Mouse (Mus musculus) CH12.LX (cell line): ENCODE measurements around the gene Tnfaip3. TPM values are rescaled to one million over a fixed set of nuclear protein-coding genes. Genes with fewer than 3 reads are reported as not detected.
A peak's percentile ranks its signal among the peaks of the same experiment; 100 is the strongest.

ENCODE experiments used
- DNase-seq: peaks from one replicate; pipeline ENCODE4 v3.0.0-alpha.2; 2013; ENCODE audit errors: extremely low read depth
- H3K27ac ChIP-seq: 2 replicates; pipeline ENCODE4 v1.5.1; 2012; ENCODE audit warnings: low read depth, mild to moderate bottlenecking, control low read depth, moderate library complexity; ENCODE audit not compliant: insufficient read depth
- H3K27me3 ChIP-seq: replicated peaks from 2 replicates; pipeline ENCODE3; 2012; ENCODE audit warnings: inconsistent platforms
- H3K36me3 ChIP-seq, 2 experiments: replicated peaks in 1 of 2; 2 replicates each; pipeline versions ENCODE3 to v1.6.1; 2012; ENCODE audit warnings: inconsistent platforms in 1 of 2, low read length in 1 of 2, mild to moderate bottlenecking in 1 of 2, mixed read lengths in 1 of 2, moderate library complexity in 1 of 2; ENCODE audit not compliant: control insufficient read depth in 1 of 2, insufficient read depth in 1 of 2
- H3K4me1 ChIP-seq, 2 experiments: 2 replicates each; pipeline ENCODE4 v1.6.1; 2012; ENCODE audit warnings: inconsistent platforms in 1 of 2, moderate library complexity in 1 of 2; ENCODE audit not compliant: insufficient read depth in 2 of 2, control insufficient read depth in 1 of 2
- H3K4me2 ChIP-seq: 2 replicates; pipeline ENCODE4 v1.6.1; 2012; ENCODE audit warnings: low read depth, mild to moderate bottlenecking, control low read depth; ENCODE audit not compliant: poor library complexity, insufficient read depth, severe bottlenecking
- H3K4me3 ChIP-seq, 3 experiments: fragments of 150-350 bp in 1 of 3; sonication (generic) in 1 of 3; replicated peaks in 1 of 3; 2 replicates each; pipeline versions ENCODE3 to v1.5.1; 2011 to 2012; ENCODE audit warnings: low read depth in 2 of 3, low read length in 2 of 3, mild to moderate bottlenecking in 2 of 3, moderate library complexity in 2 of 3, control low read depth in 1 of 3, improper control_type of control experiment in 1 of 3, inconsistent platforms in 1 of 3, mixed read lengths in 1 of 3; ENCODE audit not compliant: poor library complexity in 1 of 3
- H3K79me2 ChIP-seq: replicated peaks from 2 replicates; pipeline ENCODE4 v1.6.1; 2012; ENCODE audit warnings: mild to moderate bottlenecking, moderate library complexity; ENCODE audit not compliant: control insufficient read depth, poor library complexity, insufficient read depth, severe bottlenecking; ENCODE audit errors: extremely low read depth
- H3K9ac ChIP-seq: 2 replicates; pipeline ENCODE4 v1.6.1; 2012; ENCODE audit warnings: low read depth, mild to moderate bottlenecking, control low read depth, moderate library complexity; ENCODE audit not compliant: insufficient read depth
- H3K9me3 ChIP-seq: replicated peaks from 2 replicates; pipeline ENCODE3; 2012; ENCODE audit warnings: low read length, inconsistent platforms, mixed read lengths
- BHLHE40 ChIP-seq: IDR thresholded peaks from 2 replicates; pipeline ENCODE4 v1.6.1; 2011; ENCODE audit warnings: mild to moderate bottlenecking, low read depth, low read length, improper control_type of control experiment
- CHD1 ChIP-seq: IDR thresholded peaks from 2 replicates; pipeline ENCODE4 v1.6.1; 2012; ENCODE audit warnings: low read depth, low read length, improper control_type of control experiment, inconsistent platforms
- CHD2 ChIP-seq: IDR thresholded peaks from 2 replicates; pipeline ENCODE4 v1.6.1; 2011; ENCODE audit warnings: low read length, improper control_type of control experiment
- CTCF ChIP-seq, 2 experiments: IDR thresholded peaks in 1 of 2; conservative IDR thresholded peaks in 1 of 2; 2 replicates each; pipeline ENCODE4 v1.5.1; 2011 to 2012; ENCODE audit warnings: low read depth in 2 of 2, low read length in 2 of 2, improper control_type of control experiment in 1 of 2, inconsistent platforms in 1 of 2, mild to moderate bottlenecking in 1 of 2, moderate library complexity in 1 of 2
- E2F4 ChIP-seq: IDR thresholded peaks from 2 replicates; pipeline ENCODE4 v1.6.1; 2011; ENCODE audit warnings: low read depth, low read length, improper control_type of control experiment; ENCODE audit not compliant: insufficient replicate concordance
- ELF1 ChIP-seq: IDR thresholded peaks from 2 replicates; pipeline ENCODE4 v1.6.1; 2014; ENCODE audit warnings: low read depth, mild to moderate bottlenecking, inconsistent platforms, low read length, improper control_type of control experiment
- EP300 ChIP-seq: IDR thresholded peaks from 2 replicates; pipeline ENCODE4 v1.6.1; 2011; ENCODE audit warnings: low read length, improper control_type of control experiment
- ETS1 ChIP-seq: conservative IDR thresholded peaks from 2 replicates; pipeline ENCODE4 v1.6.1; 2012; ENCODE audit warnings: low read depth, mild to moderate bottlenecking, inconsistent platforms, low read length, improper control_type of control experiment, moderate library complexity
- GABPA ChIP-seq: IDR thresholded peaks from 2 replicates; pipeline ENCODE4 v1.6.1; 2012; ENCODE audit warnings: low read depth, low read length, improper control_type of control experiment, inconsistent platforms; ENCODE audit not compliant: insufficient replicate concordance
- IRF4 ChIP-seq: IDR thresholded peaks from 2 replicates; pipeline ENCODE4 v1.6.1; 2014; ENCODE audit warnings: low read depth, mild to moderate bottlenecking, inconsistent platforms, low read length, improper control_type of control experiment
- JUND ChIP-seq: conservative IDR thresholded peaks from 2 replicates; pipeline ENCODE4 v1.6.1; 2011; ENCODE audit warnings: low read depth, low read length, improper control_type of control experiment
- KAT2A ChIP-seq: IDR thresholded peaks from 2 replicates; pipeline ENCODE4 v1.6.1; 2012; ENCODE audit warnings: low read length, improper control_type of control experiment, inconsistent platforms; ENCODE audit not compliant: insufficient replicate concordance
- MAX ChIP-seq: IDR thresholded peaks from 2 replicates; pipeline ENCODE4 v1.6.1; 2011; ENCODE audit warnings: low read length, improper control_type of control experiment
- MAZ ChIP-seq: IDR thresholded peaks from 2 replicates; pipeline ENCODE4 v1.6.1; 2012; ENCODE audit warnings: low read depth, mild to moderate bottlenecking, inconsistent platforms, low read length, improper control_type of control experiment, moderate library complexity
- MEF2A ChIP-seq: IDR thresholded peaks from 2 replicates; pipeline ENCODE4 v1.6.1; 2014; ENCODE audit warnings: low read depth, mild to moderate bottlenecking, inconsistent platforms, low read length, improper control_type of control experiment, borderline replicate concordance
- MXI1 ChIP-seq: IDR thresholded peaks from 2 replicates; pipeline ENCODE4 v1.6.1; 2011; ENCODE audit warnings: mild to moderate bottlenecking, low read depth, low read length, improper control_type of control experiment
- MYC ChIP-seq: IDR thresholded peaks from 2 replicates; pipeline ENCODE4 v1.6.1; 2011; ENCODE audit warnings: low read depth, mild to moderate bottlenecking, improper control_type of control experiment, low read length
- NELFE ChIP-seq: IDR thresholded peaks from 2 replicates; pipeline ENCODE4 v1.6.1; 2011; ENCODE audit warnings: low read depth, low read length, improper control_type of control experiment
- NRF1 ChIP-seq: IDR thresholded peaks from 2 replicates; pipeline ENCODE4 v1.6.1; 2014; ENCODE audit warnings: low read depth, mild to moderate bottlenecking, inconsistent platforms, low read length, improper control_type of control experiment, moderate library complexity
- PAX5 ChIP-seq: IDR thresholded peaks from 2 replicates; pipeline ENCODE4 v1.6.1; 2012; ENCODE audit warnings: low read length, inconsistent platforms, mixed read lengths
- POLR2AphosphoS2 ChIP-seq: IDR thresholded peaks from 2 replicates; pipeline ENCODE4 v1.6.1; 2011; ENCODE audit warnings: low read depth, low read length, improper control_type of control experiment
- RCOR1 ChIP-seq: conservative IDR thresholded peaks from 2 replicates; pipeline ENCODE4 v1.6.1; 2012; ENCODE audit warnings: low read depth, mild to moderate bottlenecking, inconsistent platforms, low read length, improper control_type of control experiment
- SMC3 ChIP-seq: IDR thresholded peaks from 2 replicates; pipeline ENCODE4 v1.6.1; 2011; ENCODE audit warnings: low read depth, low read length, improper control_type of control experiment
- TBP ChIP-seq: conservative IDR thresholded peaks from 2 replicates; pipeline ENCODE4 v1.6.1; 2011; ENCODE audit warnings: low read depth, low read length, improper control_type of control experiment
- TCF12 ChIP-seq: IDR thresholded peaks from 2 replicates; pipeline ENCODE4 v1.6.1; 2014; ENCODE audit warnings: low read depth, mild to moderate bottlenecking, inconsistent platforms, low read length, improper control_type of control experiment
- UBTF ChIP-seq: IDR thresholded peaks from 2 replicates; pipeline ENCODE4 v1.6.1; 2012; ENCODE audit warnings: low read depth, mild to moderate bottlenecking, inconsistent platforms, low read length, improper control_type of control experiment, moderate library complexity
- USF1 ChIP-seq: IDR thresholded peaks from 2 replicates; pipeline ENCODE4 v1.6.1; 2014; ENCODE audit warnings: low read depth, mild to moderate bottlenecking, inconsistent platforms, low read length, improper control_type of control experiment
- ZC3H11A ChIP-seq: IDR thresholded peaks from 2 replicates; pipeline ENCODE4 v1.6.1; 2012; ENCODE audit warnings: low read depth, mild to moderate bottlenecking, inconsistent platforms, low read length, improper control_type of control experiment
- ZKSCAN1 ChIP-seq: IDR thresholded peaks from 2 replicates; pipeline ENCODE4 v1.6.1; 2012; ENCODE audit warnings: low read depth, inconsistent platforms, low read length, improper control_type of control experiment, borderline replicate concordance
- ZMIZ1 ChIP-seq: IDR thresholded peaks from 2 replicates; pipeline ENCODE4 v1.6.1; 2012; ENCODE audit warnings: low read depth, mild to moderate bottlenecking, inconsistent platforms, low read length, improper control_type of control experiment
- dilution Hi-C: fragments of 300-500 bp; cut with MboI; formaldehyde crosslinking; loops from 2 replicates; pipeline ENCODE4 v1.14.3; 2020; ENCODE audit warnings: low sequenced_read_pairs; ENCODE audit not compliant: extremely low pct_unique_long_range_greater_than_20kb, extremely low pct_ligation_motif_present
- in situ Hi-C: fragments of 300-500 bp; cut with MboI; formaldehyde crosslinking; loops from 3 replicates; pipeline ENCODE4 v1.14.3; 2019; ENCODE audit warnings: low sequenced_read_pairs, low pct_ligation_motif_present, low pct_unique_long_range_greater_than_20kb, mixed read lengths
- polyA plus RNA-seq: library from polyadenylated mRNA; unstranded; fragments of >175 nt; gene quantifications from 2 replicates; pipeline ENCODE4 v1.2.1, GENCODE M21; 2012; ENCODE audit warnings: low read depth; ENCODE audit not compliant: insufficient read length
- total RNA-seq, 2 experiments: library from RNA; depleted of rRNA; stranded (reverse); fragments of 300-350 nt in 1 of 2; fragments of >200 nt in 1 of 2; gene quantifications; 2 replicates each; pipeline ENCODE4 v1.2.3; 2012 to 2014

Gene Tnfaip3
- total and polyA plus RNA-seq, 3 experiments = 24.6 to 95.3 (median 51.7) TPM

GRCm38 (mm10) chr10:18985516-18985915 is 29.9 kb downstream of the Tnfaip3 start:
- H3K4me3 ChIP-seq = no peak overlapping the region
- TF ChIP-seq KAT2A (no peak), PAX5 (no peak), TCF12 (no peak), MAX (peak; percentile 60; the same call in 1 of the 2 replicates), CHD1 (no peak), MEF2A (no peak), TBP (no peak), IRF4 (no peak), RCOR1 (no peak), MXI1 (peak; percentile 50; the same call in 1 of the 2 replicates), MYC (peak; percentile 57; the same call in 1 of the 2 replicates)
- peaks cover 13 to 74% of the 10 kb centered on the region in 2 experiments for H3K4me1 ChIP-seq
- H3K9ac ChIP-seq = peak overlapping the region; percentile 30; the same call in 1 of the 2 replicates
- peak overlapping the region; percentile 42 for H3K27ac ChIP-seq
- in situ Hi-C loops (no loop called here), dilution Hi-C loops (no loop called here)
- no peak for DNase-seq
- no peaks in the 10 kb centered on the region for H3K79me2 ChIP-seq
- H3K27me3 ChIP-seq = no peaks in the 10 kb centered on the region
- H3K9me3 ChIP-seq = no peaks in the 10 kb centered on the region
- H3K36me3 ChIP-seq = no peaks in the 10 kb centered on the region
- H3K4me2 ChIP-seq = peak overlapping the region; percentile 65

- H3K27ac ChIP-seq = no peak overlapping the region
- H3K9ac ChIP-seq = peak overlapping the region; percentile 62
- peak; percentile 51 for DNase-seq
- peak overlapping the region; percentile 62 for H3K4me2 ChIP-seq
- peaks cover 23 to 82% of the 10 kb centered on the region in 2 experiments for H3K4me1 ChIP-seq
- in situ Hi-C loops (no loop called here), dilution Hi-C loops (no loop called here)
- H3K36me3 ChIP-seq = no peaks in the 10 kb centered on the region
- no peak overlapping the region for H3K4me3 ChIP-seq
- H3K79me2 ChIP-seq = no peaks in the 10 kb centered on the region
- no peaks in the 10 kb centered on the region for H3K9me3 ChIP-seq
- H3K27me3 ChIP-seq = no peaks in the 10 kb centered on the region
- TF ChIP-seq MYC (no peak), BHLHE40 (peak; percentile 90), MEF2A (peak; percentile 98), MAX (no peak), USF1 (no peak), IRF4 (peak; percentile 79), RCOR1 (peak; percentile 59; the same call in 1 of the 2 replicates), CHD1 (peak; percentile 63; the same call in 1 of the 2 replicates), MAZ (no peak; the same call in 1 of the 2 replicates), CTCF (conservative IDR thresholded peaks at IDR 0.05 in 1 of 2, IDR thresholded peaks at IDR 0.05 in 1 of 2; ENCODE audit: low read depth in 2 of 2, low read length in 2 of 2) (no peak), PAX5 (no peak), SMC3 (no peak), E2F4 (no peak), JUND (no peak), EP300 (peak; percentile 69; the same call in 1 of the 2 replicates), ELF1 (peak; percentile 17; the same call in 1 of the 2 replicates), POLR2AphosphoS2 (no peak), KAT2A (no peak), ZMIZ1 (no peak), NELFE (no peak), GABPA (no peak), NRF1 (0 out of 2 replicates have a peak, but pooled peaks have one; percentile 7), TBP (no peak), ZC3H11A (no peak), MXI1 (no peak), UBTF (no peak), CHD2 (peak; percentile 61; the same call in 1 of the 2 replicates), ZKSCAN1 (no peak), ETS1 (peak; percentile 90)
These were observed 31.9 kb downstream of the Tnfaip3 start for GRCm38 (mm10) chr10:18983514-18983913.
